Mouse (Mus musculus) cortical plate, adult 2 months (tissue): ENCODE measurements at regions not wholly inside any gene's neighbourhood (a gene's known extent, or its start where the extent isn't known, plus 50 kb on each side); places are given as distances from the start of the nearest gene placed in this dataset.

Source experiments
- CTCF ChIP-seq: fragments of 200-500 bp; IDR thresholded peaks from 2 replicates; pipeline ENCODE4 v1.5.1; 2011; ENCODE audit warnings: mild to moderate bottlenecking, control low read depth, low read length; ENCODE audit not compliant: insufficient read depth; ENCODE audit errors: extremely low read depth
- POLR2A ChIP-seq: fragments of 200-500 bp; IDR thresholded peaks from 2 replicates; pipeline ENCODE4 v1.6.1; 2011; ENCODE audit warnings: mild to moderate bottlenecking, low read length, control low read depth; ENCODE audit not compliant: insufficient read depth; ENCODE audit errors: extremely low read depth

DNA sequence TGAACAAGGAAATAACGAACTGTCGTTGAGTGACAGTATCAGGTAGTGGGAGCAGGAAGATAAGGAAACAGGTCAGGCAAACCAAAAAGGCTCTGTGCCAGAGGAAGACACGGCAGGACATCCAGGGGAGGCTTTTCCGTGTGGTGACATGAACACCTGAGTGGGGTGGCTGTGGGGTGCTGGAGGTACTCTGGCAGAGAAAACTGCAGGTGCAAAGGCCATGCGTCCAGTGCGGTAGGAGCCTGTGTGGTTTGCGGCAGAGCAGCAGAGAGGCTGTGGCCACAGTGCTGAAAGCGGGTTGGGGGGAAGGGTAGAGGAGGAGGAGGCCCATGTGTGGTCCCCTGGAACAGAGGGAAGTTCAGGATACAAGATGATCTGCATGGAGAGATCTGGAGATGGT is 153.3 kb downstream of the Chst1 start:
- TF ChIP-seq POLR2A (no peak), CTCF (no peak)
